Mouse (Mus musculus): ENCODE measurements at regions not wholly inside any gene's neighbourhood (a gene's known extent, or its start where the extent isn't known, plus 50 kb on each side); places are given as distances from the start of the nearest gene placed in this dataset.

- DNase-seq (ENCODE audit: low spot score) (no peak), ATAC-seq (no peak)
- TF ChIP-seq CTCF (IDR thresholded peaks at IDR 0.05) = no peak
- no peak for TF ChIP-seq EP300 (IDR thresholded peaks at IDR 0.05)
- Histone ChIP-seq H3K4me3 (ENCODE audit: low read depth, low read length) (no peak overlapping the region), H3K27me3 (replicated peaks; ENCODE audit: insufficient read depth, low read length) (no peaks in the 10 kb centered on the region), H3K9ac (replicated peaks; ENCODE audit: low read depth) (no peak overlapping the region), H3K4me2 (replicated peaks; ENCODE audit: low read depth, low read length) (no peak overlapping the region), H3K4me1 (ENCODE audit: insufficient read depth, low read depth, low read length) (no peaks in the 10 kb centered on the region), H3K9me3 (ENCODE audit: low read length) (no peaks in the 10 kb centered on the region), H3K27ac (ENCODE audit: low read length) (no peak overlapping the region), H3K36me3 (ENCODE audit: insufficient read depth, low read length) (no peaks in the 10 kb centered on the region)
- 77% methylated on average over 8 of the region's 8 CpGs for WGBS
Observed at GRCm38 (mm10) chr2:10861654-10862292, 310.1 kb upstream of the Prkcq start.

GRCm38 (mm10) chr2:10864451-10864850, 307.5 kb upstream of the Prkcq start:
- WGBS = 82% methylated on average over 2 of the region's 2 CpGs
- no peak overlapping the region for H3K4me3 ChIP-seq (ENCODE audit: low read depth, low read length)
- H3K27ac ChIP-seq (ENCODE audit: low read length) = no peak overlapping the region
- H3K9me3 ChIP-seq (ENCODE audit: low read length) = no peaks in the 10 kb centered on the region
- H3K4me1 ChIP-seq (ENCODE audit: insufficient read depth, low read depth, low read length) = no peaks in the 10 kb centered on the region
- TF ChIP-seq EP300 (IDR thresholded peaks at IDR 0.05) = no peak
- no peak for TF ChIP-seq CTCF (IDR thresholded peaks at IDR 0.05)
- H3K9ac ChIP-seq (replicated peaks; ENCODE audit: low read depth) = no peak overlapping the region
- ATAC-seq = no peak
- DNase-seq (ENCODE audit: low spot score) = no peak
- no peak overlapping the region for H3K4me2 ChIP-seq (replicated peaks; ENCODE audit: low read depth, low read length)
- H3K36me3 ChIP-seq (ENCODE audit: insufficient read depth, low read length) = no peaks in the 10 kb centered on the region
- no peaks in the 10 kb centered on the region for H3K27me3 ChIP-seq (replicated peaks; ENCODE audit: insufficient read depth, low read length)

- Histone ChIP-seq H3K27ac (ENCODE audit: low read length) (no peak overlapping the region), H3K4me1 (ENCODE audit: insufficient read depth, low read depth, low read length) (no peaks in the 10 kb centered on the region), H3K4me2 (replicated peaks; ENCODE audit: low read depth, low read length) (no peak overlapping the region), H3K27me3 (replicated peaks; ENCODE audit: insufficient read depth, low read length) (no peaks in the 10 kb centered on the region), H3K36me3 (ENCODE audit: insufficient read depth, low read length) (no peaks in the 10 kb centered on the region), H3K9me3 (ENCODE audit: low read length) (no peaks in the 10 kb centered on the region), H3K9ac (replicated peaks; ENCODE audit: low read depth) (no peak overlapping the region), H3K4me3 (ENCODE audit: low read depth, low read length) (no peak overlapping the region)
- no peak for TF ChIP-seq EP300 (IDR thresholded peaks at IDR 0.05)
- no peak for TF ChIP-seq CTCF (IDR thresholded peaks at IDR 0.05)
- 76% methylated on average over 4 of the region's 4 CpGs for WGBS
- no peak for ATAC-seq
- no peak for DNase-seq (ENCODE audit: low spot score)
Observed at GRCm38 (mm10) chr2:10874303-10874702, 297.6 kb upstream of the Prkcq start.

- ATAC-seq = no peak
- Histone ChIP-seq H3K4me1 (ENCODE audit: insufficient read depth, low read depth, low read length) (no peaks in the 10 kb centered on the region), H3K36me3 (ENCODE audit: insufficient read depth, low read length) (no peaks in the 10 kb centered on the region), H3K27me3 (replicated peaks; ENCODE audit: insufficient read depth, low read length) (no peaks in the 10 kb centered on the region), H3K9ac (replicated peaks; ENCODE audit: low read depth) (no peak overlapping the region), H3K27ac (ENCODE audit: low read length) (no peak overlapping the region), H3K4me3 (ENCODE audit: low read depth, low read length) (no peak overlapping the region), H3K9me3 (ENCODE audit: low read length) (no peaks in the 10 kb centered on the region), H3K4me2 (replicated peaks; ENCODE audit: low read depth, low read length) (no peak overlapping the region)
- 77% methylated on average over 3 of the region's 3 CpGs for WGBS
- TF ChIP-seq CTCF (IDR thresholded peaks at IDR 0.05) = no peak
- TF ChIP-seq EP300 (IDR thresholded peaks at IDR 0.05) = no peak
- no peak for DNase-seq (ENCODE audit: low spot score)
Observed at GRCm38 (mm10) chr2:10901926-10902325, 270.0 kb upstream of the Prkcq start.

- no peaks in the 10 kb centered on the region for H3K4me1 ChIP-seq (ENCODE audit: insufficient read depth, low read depth, low read length)
- H3K9me3 ChIP-seq (ENCODE audit: low read length) = no peaks in the 10 kb centered on the region
- peak; percentile 33; the same call in 1 of the 2 replicates for TF ChIP-seq CTCF (IDR thresholded peaks at IDR 0.05)
- no peak for TF ChIP-seq EP300 (IDR thresholded peaks at IDR 0.05)
- ATAC-seq (no peak), DNase-seq (ENCODE audit: low spot score) (no peak)
- H3K27me3 ChIP-seq (replicated peaks; ENCODE audit: insufficient read depth, low read length) = no peaks in the 10 kb centered on the region
- H3K9ac ChIP-seq (replicated peaks; ENCODE audit: low read depth) = no peak overlapping the region
- H3K36me3 ChIP-seq (ENCODE audit: insufficient read depth, low read length) = no peaks in the 10 kb centered on the region
- no peak overlapping the region for H3K4me2 ChIP-seq (replicated peaks; ENCODE audit: low read depth, low read length)
- no peak overlapping the region for H3K27ac ChIP-seq (ENCODE audit: low read length)
- H3K4me3 ChIP-seq (ENCODE audit: low read depth, low read length) = no peak overlapping the region
Observed at GRCm38 (mm10) chr2:10919955-10920354, 252.0 kb upstream of the Prkcq start.

GRCm38 (mm10) chr2:10920686-10921485, 251.0 kb upstream of the Prkcq start:
- no peak overlapping the region for H3K9ac ChIP-seq (replicated peaks; ENCODE audit: low read depth)
- no peak overlapping the region for H3K4me3 ChIP-seq (ENCODE audit: low read depth, low read length)
- H3K36me3 ChIP-seq (ENCODE audit: insufficient read depth, low read length) = no peaks in the 10 kb centered on the region
- H3K27ac ChIP-seq (ENCODE audit: low read length) = no peak overlapping the region
- H3K27me3 ChIP-seq (replicated peaks; ENCODE audit: insufficient read depth, low read length) = no peaks in the 10 kb centered on the region
- TF ChIP-seq CTCF (IDR thresholded peaks at IDR 0.05) = no peak
- no peak for TF ChIP-seq EP300 (IDR thresholded peaks at IDR 0.05)
- H3K4me1 ChIP-seq (ENCODE audit: insufficient read depth, low read depth, low read length) = no peaks in the 10 kb centered on the region
- H3K4me2 ChIP-seq (replicated peaks; ENCODE audit: low read depth, low read length) = no peak overlapping the region
- WGBS = 63% methylated on average over 8 of the region's 8 CpGs
- H3K9me3 ChIP-seq (ENCODE audit: low read length) = no peaks in the 10 kb centered on the region
- DNase-seq (ENCODE audit: low spot score) (no peak), ATAC-seq (no peak)
